Mouse (Mus musculus): ENCODE data around the gene Zdbf2. TPM values are rescaled to one million over a fixed set of nuclear protein-coding genes. Genes with fewer than 3 reads are reported as not detected.

The Zdbf2 gene
- 24.8 and 31.3 TPM in 2 replicates for polyA plus RNA-seq (2015; fragmentation: Nextera tagmentation; extraction: Ambion mirVana)

DNA sequence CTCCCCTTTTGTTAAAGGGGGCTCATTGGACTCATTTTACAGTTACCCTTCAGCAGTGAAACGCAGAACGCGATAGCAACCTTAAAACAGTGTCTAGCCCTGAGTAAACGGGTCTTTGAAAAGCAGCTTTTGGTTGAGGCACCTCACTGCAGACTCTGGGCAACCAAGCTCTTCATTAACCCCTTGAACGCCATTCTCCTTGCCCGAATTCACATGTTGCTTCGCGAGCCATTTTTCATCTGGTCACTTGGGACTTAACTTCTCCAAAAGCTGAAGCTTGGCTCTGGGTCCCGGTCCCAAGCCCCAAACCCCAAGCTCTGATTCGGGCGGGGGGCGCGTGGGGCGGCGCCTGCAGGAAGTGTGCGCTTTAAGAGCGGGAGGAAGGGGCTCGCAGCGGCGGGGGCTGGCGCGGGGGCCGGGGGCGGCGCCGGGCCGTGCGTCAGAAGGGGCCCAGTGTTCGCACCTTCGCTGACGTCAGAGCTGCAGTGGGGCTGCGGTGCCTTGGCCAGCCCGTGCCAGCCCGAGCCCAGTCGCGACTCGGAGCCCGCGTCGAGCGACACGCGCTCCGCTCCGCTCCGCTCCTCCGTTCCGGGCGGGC, at the start of gene Zdbf2:
Gene Zdbf2, plus strand, starts transcription at position 525 of the 598 bp plus-strand sequence.
- peak within 1 kb of the TSS; percentile 77 for H3K27ac ChIP-seq (replicated peaks)
- H3K9me3 ChIP-seq (replicated peaks), result no peaks in the 10 kb centered on the region
- H3K27me3 ChIP-seq (replicated peaks), result peaks cover 58% of the 10 kb centered on the region
- no peaks in the 10 kb centered on the region for H3K36me3 ChIP-seq
- H3K4me2 ChIP-seq, result peak within 1 kb of the TSS; percentile 63
- H3K9ac ChIP-seq (replicated peaks), result peak within 1 kb of the TSS; percentile 68
- 0 out of 2 replicates have a peak, but pooled peaks cover 3% of the 10 kb centered on the region for H3K4me1 ChIP-seq
- WGBS, result 1% methylated on average over 30 of the region's 49 CpGs
- ATAC-seq (ENCODE audit: low FRiP score), result peak; percentile 95
- peak within 1 kb of the TSS; percentile 58 for H3K4me3 ChIP-seq (replicated peaks)

DNA sequence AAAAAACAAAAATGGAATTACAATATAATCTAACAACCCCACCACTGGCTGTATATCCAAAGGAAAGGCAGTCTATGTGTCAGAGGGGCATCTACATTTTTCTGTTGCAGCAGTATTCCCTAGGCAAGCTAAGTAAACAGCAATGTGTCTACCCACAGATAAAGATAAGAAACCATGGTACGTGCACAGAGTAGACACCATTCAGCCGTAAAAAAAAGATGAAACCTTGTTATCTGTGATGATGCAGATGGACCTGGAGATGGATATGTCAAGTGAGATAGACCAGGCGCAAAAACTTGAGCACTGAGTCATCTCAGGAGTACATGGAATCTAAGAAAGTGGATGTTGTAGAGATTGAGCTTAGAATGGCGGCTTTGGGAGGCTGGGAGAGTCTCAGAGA, 48.1 kb upstream of the Zdbf2 start:
- Histone ChIP-seq H3K9me3 (replicated peaks) (no peaks in the 10 kb centered on the region), H3K27me3 (replicated peaks) (no peaks in the 10 kb centered on the region), H3K36me3 (no peaks in the 10 kb centered on the region), H3K4me1 (no peaks in the 10 kb centered on the region), H3K27ac (replicated peaks) (no peak overlapping the region), H3K4me2 (no peak overlapping the region), H3K9ac (replicated peaks) (no peak overlapping the region), H3K4me3 (replicated peaks) (no peak overlapping the region)
- ATAC-seq (ENCODE audit: low FRiP score), result no peak
- WGBS, result 86% methylated on average over 4 of the region's 4 CpGs

- 10% methylated on average over 7 of the region's 7 CpGs for WGBS
- Histone ChIP-seq H3K4me3 (replicated peaks) (no peak overlapping the region), H3K27ac (replicated peaks) (no peak overlapping the region), H3K4me2 (no peak overlapping the region), H3K4me1 (no peaks in the 10 kb centered on the region), H3K9ac (replicated peaks) (no peak overlapping the region), H3K36me3 (no peaks in the 10 kb centered on the region), H3K9me3 (replicated peaks) (no peaks in the 10 kb centered on the region), H3K27me3 (replicated peaks) (no peaks in the 10 kb centered on the region)
- ATAC-seq (ENCODE audit: low FRiP score), result no peak
Measured at GRCm38 (mm10) chr1:63225890-63226289, 47.2 kb upstream of the Zdbf2 start.

DNA sequence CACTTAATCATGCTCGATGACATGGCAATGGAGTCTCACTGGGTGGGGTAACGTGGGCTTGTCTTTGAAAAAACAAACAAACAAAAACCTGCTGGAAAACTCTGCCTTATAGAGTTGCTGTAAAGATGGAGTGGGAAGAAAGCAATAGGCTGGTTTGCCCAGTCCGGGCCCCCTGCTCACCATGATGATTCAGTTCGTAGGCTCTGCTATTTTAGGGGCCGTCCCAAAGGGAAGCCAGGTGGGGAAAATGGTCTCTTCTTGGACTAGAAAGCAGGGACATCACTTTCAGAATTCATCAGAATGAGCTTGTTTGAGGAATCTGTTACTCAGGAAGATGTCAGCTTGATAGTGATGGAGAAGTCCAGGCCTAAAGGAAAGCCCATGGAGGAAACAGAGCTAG, 45.8 kb upstream of the Zdbf2 start:
- no peaks in the 10 kb centered on the region for H3K27me3 ChIP-seq (replicated peaks)
- no peak overlapping the region for H3K9ac ChIP-seq (replicated peaks)
- H3K36me3 ChIP-seq, result no peaks in the 10 kb centered on the region
- 80% methylated on average over 5 of the region's 5 CpGs for WGBS
- no peak overlapping the region for H3K4me3 ChIP-seq (replicated peaks)
- no peak for ATAC-seq (ENCODE audit: low FRiP score)
- no peak overlapping the region for H3K4me2 ChIP-seq
- H3K9me3 ChIP-seq (replicated peaks), result no peaks in the 10 kb centered on the region
- no peaks in the 10 kb centered on the region for H3K4me1 ChIP-seq
- H3K27ac ChIP-seq (replicated peaks), result no peak overlapping the region

DNA sequence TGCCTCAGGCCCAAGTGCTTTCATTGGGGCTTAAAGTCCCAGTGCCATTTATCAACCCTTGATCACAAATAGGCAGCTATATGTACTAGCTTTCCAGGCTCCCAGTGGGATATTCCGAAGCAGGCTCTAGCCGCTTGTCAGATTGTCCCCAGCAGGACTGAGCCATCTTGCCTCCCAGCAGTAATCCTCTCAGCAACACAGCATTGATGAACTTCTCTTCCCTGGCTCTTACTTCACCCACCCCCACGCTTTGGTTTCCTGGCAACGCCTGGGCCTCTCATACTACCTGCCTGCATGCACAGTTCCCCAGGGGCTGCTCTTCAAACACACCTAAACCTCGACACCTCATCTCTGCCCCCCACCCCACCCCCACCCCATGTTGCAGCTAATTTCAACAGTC, 35.7 kb upstream of the Zdbf2 start:
- no peak overlapping the region for H3K9ac ChIP-seq (replicated peaks)
- WGBS, result 25% methylated on average over 5 of the region's 5 CpGs
- no peaks in the 10 kb centered on the region for H3K9me3 ChIP-seq (replicated peaks)
- no peak overlapping the region for H3K27ac ChIP-seq (replicated peaks)
- H3K4me1 ChIP-seq, result peaks cover 3% of the 10 kb centered on the region; the same call in 1 of the 2 replicates
- no peak overlapping the region for H3K4me3 ChIP-seq (replicated peaks)
- H3K4me2 ChIP-seq, result no peak overlapping the region
- no peak for ATAC-seq (ENCODE audit: low FRiP score)
- H3K36me3 ChIP-seq, result no peaks in the 10 kb centered on the region
- H3K27me3 ChIP-seq (replicated peaks), result no peaks in the 10 kb centered on the region

DNA sequence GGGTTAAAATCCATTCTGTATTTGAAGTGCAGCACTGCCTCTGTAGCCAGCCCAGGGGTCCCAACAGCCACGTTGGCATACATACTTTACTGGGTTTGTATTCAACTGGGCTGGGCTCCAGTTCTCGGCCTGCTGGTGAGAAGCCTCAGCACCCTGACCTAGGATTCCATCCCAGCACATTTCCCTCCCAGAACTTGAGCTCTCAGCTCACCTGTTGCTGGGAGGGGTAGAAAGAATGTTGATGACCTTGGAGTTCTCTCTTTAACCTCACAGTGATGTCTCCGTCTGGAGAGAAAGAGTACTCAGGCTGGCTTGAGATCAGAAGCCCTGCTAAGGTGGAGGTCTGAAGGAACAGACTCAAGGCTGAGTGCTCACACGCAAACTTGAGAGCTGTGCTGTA, 33.8 kb upstream of the Zdbf2 start:
- Histone ChIP-seq H3K4me3 (replicated peaks) (no peak overlapping the region), H3K27ac (replicated peaks) (no peak overlapping the region), H3K27me3 (replicated peaks) (no peaks in the 10 kb centered on the region), H3K4me2 (no peak overlapping the region), H3K36me3 (no peaks in the 10 kb centered on the region), H3K4me1 (peaks cover 3% of the 10 kb centered on the region; the same call in 1 of the 2 replicates), H3K9ac (replicated peaks) (no peak overlapping the region), H3K9me3 (replicated peaks) (no peaks in the 10 kb centered on the region)
- no peak for ATAC-seq (ENCODE audit: low FRiP score)
- 66% methylated on average over 4 of the region's 4 CpGs for WGBS

DNA sequence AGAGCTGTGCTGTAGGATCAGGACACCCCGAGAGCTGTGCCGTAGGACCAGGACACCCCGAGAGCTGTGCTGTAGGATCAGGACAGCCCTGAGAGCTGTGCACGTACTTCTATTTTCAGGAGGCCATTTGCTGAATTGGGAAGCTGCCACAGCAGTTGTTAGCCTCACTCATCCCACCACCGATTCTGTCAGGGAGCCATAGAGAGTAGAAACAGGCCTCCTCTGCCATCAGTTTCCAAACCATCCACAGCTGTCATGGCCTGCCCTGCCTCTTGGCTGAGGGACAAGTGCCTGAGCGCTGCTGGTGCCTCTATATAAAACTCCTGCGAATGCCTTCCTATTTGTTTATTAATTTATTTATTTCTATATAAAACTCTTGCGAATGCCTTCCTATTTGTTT, 33.3 kb upstream of the Zdbf2 start:
- Histone ChIP-seq H3K4me2 (no peak overlapping the region), H3K9ac (replicated peaks) (no peak overlapping the region), H3K4me3 (replicated peaks) (no peak overlapping the region), H3K4me1 (peaks cover 3% of the 10 kb centered on the region; the same call in 1 of the 2 replicates), H3K27ac (replicated peaks) (no peak overlapping the region), H3K9me3 (replicated peaks) (no peaks in the 10 kb centered on the region), H3K36me3 (no peaks in the 10 kb centered on the region), H3K27me3 (replicated peaks) (no peaks in the 10 kb centered on the region)
- 89% methylated on average over 8 of the region's 8 CpGs for WGBS
- ATAC-seq (ENCODE audit: low FRiP score), result no peak

- H3K9me3 ChIP-seq (replicated peaks), result no peaks in the 10 kb centered on the region
- peaks cover 26% of the 10 kb centered on the region for H3K27me3 ChIP-seq (replicated peaks)
- no peak overlapping the region for H3K9ac ChIP-seq (replicated peaks)
- no peak overlapping the region for H3K4me3 ChIP-seq (replicated peaks)
- peaks cover 9% of the 10 kb centered on the region for H3K4me1 ChIP-seq
- 68% methylated on average over 4 of the region's 4 CpGs for WGBS
- ATAC-seq (ENCODE audit: low FRiP score), result no peak
- H3K27ac ChIP-seq (replicated peaks), result no peak overlapping the region
- H3K36me3 ChIP-seq, result no peaks in the 10 kb centered on the region
- no peak overlapping the region for H3K4me2 ChIP-seq
Measured at GRCm38 (mm10) chr1:63243854-63244253, 29.2 kb upstream of the Zdbf2 start.

DNA sequence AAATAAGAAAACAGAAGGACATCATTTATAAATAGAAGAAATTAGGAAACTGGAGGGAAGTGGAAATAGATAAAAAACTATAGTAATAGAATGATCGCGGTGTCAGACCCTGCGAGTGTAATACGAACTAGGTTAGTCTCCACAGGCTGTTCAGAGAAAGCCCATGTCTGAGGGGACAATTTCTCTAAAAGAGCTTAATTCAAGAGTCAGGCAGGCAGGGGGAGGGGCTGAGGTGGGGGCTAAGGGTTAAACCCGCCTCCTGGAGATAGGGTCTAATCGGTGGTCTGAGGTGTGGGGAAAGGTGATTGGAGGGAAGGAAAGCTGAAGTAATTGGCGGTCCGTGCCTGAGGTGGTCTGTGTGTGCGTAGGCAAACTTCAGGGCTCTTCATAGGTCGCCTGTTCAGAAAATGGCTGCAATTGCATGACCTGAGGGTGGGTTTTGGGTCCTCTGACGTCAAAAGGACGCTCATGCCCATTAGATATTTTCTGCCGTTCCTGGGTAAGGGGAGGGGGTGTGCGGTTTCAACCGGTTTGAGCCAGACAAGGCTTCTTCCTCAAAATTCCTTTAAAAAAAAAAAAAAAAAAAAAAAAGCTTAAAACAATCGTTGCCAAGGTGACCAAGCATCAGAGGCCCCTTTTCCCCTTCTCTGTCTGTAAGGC, 26.1 kb upstream of the Zdbf2 start:
- Histone ChIP-seq H3K4me1 (peaks cover 9% of the 10 kb centered on the region), H3K4me2 (peak overlapping the region; percentile 48), H3K27me3 (replicated peaks) (peaks cover 53% of the 10 kb centered on the region), H3K4me3 (replicated peaks) (peak overlapping the region; percentile 19), H3K27ac (replicated peaks) (no peak overlapping the region), H3K9ac (replicated peaks) (no peak overlapping the region), H3K9me3 (replicated peaks) (no peaks in the 10 kb centered on the region), H3K36me3 (no peaks in the 10 kb centered on the region)
- peak; percentile 78 for ATAC-seq (ENCODE audit: low FRiP score)
- WGBS, result 3% methylated on average over 16 of the region's 16 CpGs

DNA sequence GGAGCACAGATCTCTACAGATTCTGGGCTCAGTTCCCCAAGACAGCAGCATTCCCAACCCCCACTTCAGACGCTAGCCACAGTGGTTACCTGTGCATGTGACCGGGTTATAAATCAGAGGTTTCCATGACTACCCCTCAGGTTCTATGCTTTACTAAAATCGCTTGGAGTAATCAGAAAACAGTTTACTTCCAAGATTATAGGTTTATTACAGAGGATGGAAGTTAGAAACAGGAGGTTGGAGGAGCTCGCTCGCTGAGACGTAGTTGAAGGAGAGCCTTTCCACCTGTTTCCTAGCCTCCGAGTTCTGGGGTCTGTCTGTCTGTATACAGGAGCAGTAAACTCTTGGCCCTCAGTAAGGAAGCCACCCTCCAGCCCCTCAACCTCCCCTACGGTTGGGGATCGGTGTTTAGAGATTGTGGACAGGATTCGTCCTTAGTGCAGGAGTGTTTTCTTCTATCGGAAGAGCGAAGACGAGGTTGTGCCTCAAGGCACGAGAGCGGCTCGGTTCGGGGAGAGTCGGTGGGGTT, 25.2 kb upstream of the Zdbf2 start:
- Histone ChIP-seq H3K9me3 (replicated peaks) (no peaks in the 10 kb centered on the region), H3K4me3 (replicated peaks) (peak overlapping the region; percentile 31), H3K9ac (replicated peaks) (0 out of 2 replicates have a peak overlapping the region, but pooled peaks have one; percentile 26), H3K36me3 (no peaks in the 10 kb centered on the region), H3K4me1 (peaks cover 10% of the 10 kb centered on the region), H3K27ac (replicated peaks) (no peak overlapping the region), H3K27me3 (replicated peaks) (peaks cover 60% of the 10 kb centered on the region), H3K4me2 (peak overlapping the region; percentile 59)
- ATAC-seq (ENCODE audit: low FRiP score), result 0 out of 2 replicates have a peak, but pooled peaks have one; percentile 8
- WGBS, result 1% methylated on average over 18 of the region's 18 CpGs

GRCm38 (mm10) chr1:63248360-63248851, 24.7 kb upstream of the Zdbf2 start:
- Histone ChIP-seq H3K4me2 (peak overlapping the region; percentile 59), H3K36me3 (no peaks in the 10 kb centered on the region), H3K4me3 (replicated peaks) (peak overlapping the region; percentile 31), H3K4me1 (peaks cover 13% of the 10 kb centered on the region), H3K27me3 (replicated peaks) (peaks cover 66% of the 10 kb centered on the region), H3K27ac (replicated peaks) (no peak overlapping the region), H3K9me3 (replicated peaks) (no peaks in the 10 kb centered on the region), H3K9ac (replicated peaks) (0 out of 2 replicates have a peak overlapping the region, but pooled peaks have one; percentile 26)
- ATAC-seq (ENCODE audit: low FRiP score), result 0 out of 2 replicates have a peak, but pooled peaks have one; percentile 9
- WGBS, result 3% methylated on average over 44 of the region's 44 CpGs

GRCm38 (mm10) chr1:63249261-63249660, 23.8 kb upstream of the Zdbf2 start:
- Histone ChIP-seq H3K4me1 (peaks cover 13% of the 10 kb centered on the region), H3K4me2 (no peak overlapping the region), H3K9me3 (replicated peaks) (no peaks in the 10 kb centered on the region), H3K9ac (replicated peaks) (no peak overlapping the region), H3K4me3 (replicated peaks) (no peak overlapping the region), H3K27ac (replicated peaks) (no peak overlapping the region), H3K27me3 (replicated peaks) (peaks cover 71% of the 10 kb centered on the region), H3K36me3 (no peaks in the 10 kb centered on the region)
- ATAC-seq (ENCODE audit: low FRiP score), result no peak
- 63% methylated on average over 4 of the region's 4 CpGs for WGBS

All from neural tube, embryonic 15.5 days (tissue).